Mouse (Mus musculus) limb, embryonic 14.5 days (tissue): ENCODE results near the gene Pgap3. TPM values are rescaled to one million over a fixed set of nuclear protein-coding genes. Genes with fewer than 3 reads are reported as not detected.

ENCODE experiments used
- ATAC-seq: fragments of 200-750 bp; cut with Nextera tagmentation; 2 replicates; pipeline ENCODE4 v1.8.0; 2017; ENCODE audit warnings: low read depth, moderate number of reproducible peaks, moderate TSS enrichment; ENCODE audit not compliant: low FRiP score
- DNase-seq: peaks from one replicate; pipeline ENCODE4 v3.0.0-alpha.2; 2015; ENCODE audit warnings: low spot score
- H3K27ac ChIP-seq: fragments of 300-500 bp; sonication (generic); replicated peaks from 2 replicates; pipeline ENCODE4 v1.5.1; 2014; ENCODE audit warnings: low read depth, mild to moderate bottlenecking, low read length, moderate library complexity, mixed read lengths
- H3K27me3 ChIP-seq: fragments of 300-500 bp; sonication (generic); 2 replicates; pipeline ENCODE4 v1.6.1; 2014; ENCODE audit warnings: low read length, mixed read lengths; ENCODE audit not compliant: control insufficient read depth, insufficient read depth
- H3K36me3 ChIP-seq: fragments of 300-500 bp; sonication (generic); 2 replicates; pipeline ENCODE4 v1.6.1; 2014; ENCODE audit warnings: mild to moderate bottlenecking, low read length, moderate library complexity, mixed read lengths; ENCODE audit not compliant: control insufficient read depth, insufficient read depth
- H3K4me1 ChIP-seq: fragments of 300-500 bp; sonication (generic); 2 replicates; pipeline ENCODE4 v1.6.1; 2014; ENCODE audit warnings: antibody characterized with exemption, low read length, mixed read lengths; ENCODE audit not compliant: control insufficient read depth, insufficient read depth
- H3K4me2 ChIP-seq: fragments of 300-500 bp; sonication (generic); replicated peaks from 2 replicates; pipeline ENCODE4 v1.6.1; 2014; ENCODE audit warnings: low read depth, mild to moderate bottlenecking, low read length, moderate library complexity; ENCODE audit not compliant: severe bottlenecking
- H3K4me3 ChIP-seq: fragments of 300-500 bp; sonication (generic); replicated peaks from 2 replicates; pipeline ENCODE4 v1.5.1; 2014; ENCODE audit warnings: low read length
- H3K9ac ChIP-seq: fragments of 300-500 bp; sonication (generic); 2 replicates; pipeline ENCODE4 v1.6.1; 2014; ENCODE audit warnings: mild to moderate bottlenecking, low read depth, low read length, moderate library complexity; ENCODE audit not compliant: severe bottlenecking
- H3K9me3 ChIP-seq: fragments of 300-500 bp; sonication (generic); 2 replicates; pipeline ENCODE4 v1.6.1; 2016; ENCODE audit warnings: low read length; ENCODE audit not compliant: control insufficient read depth
- POLR2A ChIP-seq: fragments of 200-500 bp; IDR thresholded peaks from 2 replicates; pipeline ENCODE4 v1.8.0; 2012; ENCODE audit warnings: inconsistent platforms, mild to moderate bottlenecking, moderate library complexity, borderline replicate concordance; ENCODE audit not compliant: insufficient read depth, insufficient read length; ENCODE audit errors: extremely low read depth
- WGBS: fragments of 180-500 bp; shearing (Covaris S2); extraction: QIAGEN DNeasy Blood & Tissue Kit; methylation state at CpG from one replicate; pipeline ENCODE4 v1.1.7; 2014; 5-methylcytosine and 5-hydroxymethylcytosine counted together
- polyA plus RNA-seq, 2 experiments: library from polyadenylated mRNA; depleted of rRNA in 1 of 2; stranded (reverse) in 1 of 2; unstranded in 1 of 2; fragments of >200 nt; fragmentation: Nextera tagmentation in 1 of 2; extraction: Ambion mirVana in 1 of 2; gene quantifications; 2 replicates each; pipeline versions ENCODE4 v1.2.1 to v1.2.3; 2012 to 2014

The Pgap3 gene
- polyA plus RNA-seq, 2 experiments = 9.2 to 19.2 TPM

DNA sequence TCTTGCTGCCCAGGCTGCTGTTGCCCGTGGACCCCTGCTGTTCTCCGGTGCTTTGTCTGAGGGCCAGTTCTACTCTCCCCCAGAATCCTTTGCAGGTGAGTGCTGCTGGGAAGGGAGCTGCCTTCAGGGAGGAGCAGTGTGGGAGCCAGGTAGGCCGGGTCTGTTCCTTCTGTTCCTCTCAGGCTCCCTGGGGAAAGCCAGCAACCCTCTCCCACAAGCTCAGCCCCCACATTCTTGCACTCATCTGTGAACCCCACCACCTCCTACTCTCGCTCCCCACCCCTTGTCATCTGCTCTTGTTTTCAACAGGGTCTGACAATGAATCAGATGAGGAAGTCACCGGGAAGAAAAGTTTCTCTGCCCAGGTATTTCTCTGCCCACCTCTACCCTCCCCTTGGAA lies 23.5 kb downstream of the Pgap3 start:
- ATAC-seq (no peak), DNase-seq (no peak)
- no peak overlapping the region for H3K4me2 ChIP-seq
- H3K27ac ChIP-seq = no peak overlapping the region
- H3K4me3 ChIP-seq = no peak overlapping the region
- no peaks in the 10 kb centered on the region for H3K4me1 ChIP-seq
- H3K9me3 ChIP-seq = no peaks in the 10 kb centered on the region
- peaks cover 76% of the 10 kb centered on the region for H3K36me3 ChIP-seq
- H3K27me3 ChIP-seq = no peaks in the 10 kb centered on the region
- no peak overlapping the region for H3K9ac ChIP-seq
- 61% methylated on average over 5 of the region's 5 CpGs for WGBS
- TF ChIP-seq POLR2A = no peak

DNA sequence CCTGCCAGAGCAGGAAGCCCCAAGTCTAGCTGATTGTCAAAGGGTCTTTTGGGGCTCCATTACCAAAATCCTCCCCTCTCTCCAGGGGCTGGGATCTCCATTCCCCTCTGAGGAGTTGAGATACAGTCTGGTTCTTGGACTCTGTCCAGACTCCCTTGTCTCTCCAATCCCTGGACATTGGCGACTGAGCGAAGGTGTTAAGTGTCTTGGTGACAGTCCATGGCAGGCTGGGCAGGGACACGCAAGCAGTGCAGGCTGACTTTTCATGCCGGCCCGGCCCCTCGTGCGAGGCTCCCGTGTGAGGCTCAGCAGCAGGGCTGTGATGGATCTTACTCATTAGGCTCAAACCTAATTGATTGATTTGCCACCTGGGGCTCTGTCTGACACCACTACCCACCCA lies 26.0 kb downstream of the Pgap3 start:
- no peak for ATAC-seq
- no peak overlapping the region for H3K4me3 ChIP-seq
- H3K27me3 ChIP-seq = no peaks in the 10 kb centered on the region
- no peak overlapping the region for H3K4me2 ChIP-seq
- H3K36me3 ChIP-seq = peaks cover 61% of the 10 kb centered on the region
- H3K9ac ChIP-seq = no peak overlapping the region
- no peak for TF ChIP-seq POLR2A
- no peak overlapping the region for H3K27ac ChIP-seq
- DNase-seq = no peak
- no peaks in the 10 kb centered on the region for H3K4me1 ChIP-seq
- H3K9me3 ChIP-seq = no peaks in the 10 kb centered on the region
- 82% methylated on average over 8 of the region's 8 CpGs for WGBS

DNA sequence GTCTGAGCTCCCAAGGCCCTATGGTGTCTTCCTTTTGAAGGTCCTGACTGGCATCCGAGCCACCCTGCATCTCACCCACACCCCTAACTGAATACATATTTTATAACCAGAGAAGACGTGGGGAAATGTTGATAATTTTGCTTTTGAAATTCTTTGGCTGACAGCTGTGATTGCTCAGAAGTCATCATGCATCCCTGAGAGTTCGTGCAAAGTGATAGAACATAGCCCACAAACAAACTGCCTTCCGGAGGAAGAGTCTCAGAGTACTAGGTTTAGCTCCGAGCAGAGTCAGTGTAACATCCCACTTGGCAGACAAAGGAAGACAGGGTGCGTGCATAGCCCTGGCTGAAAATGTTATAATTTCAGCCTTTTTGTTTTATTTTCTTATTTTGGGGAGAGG lies 27.0 kb downstream of the Pgap3 start:
- Histone ChIP-seq H3K4me2 (no peak overlapping the region), H3K9me3 (no peaks in the 10 kb centered on the region), H3K9ac (no peak overlapping the region), H3K36me3 (peaks cover 51% of the 10 kb centered on the region), H3K27me3 (no peaks in the 10 kb centered on the region), H3K4me1 (no peaks in the 10 kb centered on the region), H3K27ac (no peak overlapping the region), H3K4me3 (no peak overlapping the region)
- TF ChIP-seq POLR2A = no peak
- DNase-seq = no peak
- no peak for ATAC-seq
- 90% methylated on average over 6 of the region's 6 CpGs for WGBS

- no peak overlapping the region for H3K27ac ChIP-seq
- ATAC-seq = no peak
- peak; percentile 54 for DNase-seq
- no peaks in the 10 kb centered on the region for H3K4me1 ChIP-seq
- no peak for TF ChIP-seq POLR2A
- H3K27me3 ChIP-seq = no peaks in the 10 kb centered on the region
- H3K9ac ChIP-seq = no peak overlapping the region
- H3K4me3 ChIP-seq = no peak overlapping the region
- H3K4me2 ChIP-seq = no peak overlapping the region
- no peaks in the 10 kb centered on the region for H3K9me3 ChIP-seq
- 5% methylated on average over 2 of the region's 2 CpGs for WGBS
- peaks cover 43% of the 10 kb centered on the region for H3K36me3 ChIP-seq
Measured at GRCm38 (mm10) chr11:98372406-98372805, 27.9 kb downstream of the Pgap3 start.

- H3K27ac ChIP-seq = no peak overlapping the region
- no peaks in the 10 kb centered on the region for H3K27me3 ChIP-seq
- no peaks in the 10 kb centered on the region for H3K4me1 ChIP-seq
- 74% methylated on average over 6 of the region's 10 CpGs for WGBS
- no peaks in the 10 kb centered on the region for H3K9me3 ChIP-seq
- H3K36me3 ChIP-seq = peaks cover 35% of the 10 kb centered on the region
- H3K4me2 ChIP-seq = no peak overlapping the region
- no peak for TF ChIP-seq POLR2A
- H3K4me3 ChIP-seq = no peak overlapping the region
- no peak overlapping the region for H3K9ac ChIP-seq
- no peak for DNase-seq
- ATAC-seq = no peak
Measured at GRCm38 (mm10) chr11:98371556-98372240, 28.6 kb downstream of the Pgap3 start.
